Mouse (Mus musculus) heart, embryonic 14.5 days (tissue): Measurements from ENCODE around the gene Alox5ap. TPM values are rescaled to one million over a fixed set of nuclear protein-coding genes. Genes with fewer than 3 reads are reported as not detected.
A peak's percentile ranks its signal among the peaks of the same experiment; 100 is the strongest.

Source experiments
- ATAC-seq: fragments of 200-750 bp; cut with Nextera tagmentation; 2 replicates; pipeline ENCODE4 v1.8.0; 2017; ENCODE audit warnings: low read depth, moderate TSS enrichment; ENCODE audit not compliant: insufficient number of reproducible peaks, insufficient read depth, low FRiP score
- H3K27ac ChIP-seq, 2 experiments: fragments of 200-500 bp in 1 of 2; fragments of 300-500 bp in 1 of 2; sonication (generic) in 1 of 2; replicated peaks in 1 of 2; 2 replicates each; pipeline ENCODE4 v1.5.1; 2012 to 2014; ENCODE audit warnings: low read depth in 2 of 2, low read length in 2 of 2, control low read depth in 1 of 2, mild to moderate bottlenecking in 1 of 2, mixed read lengths in 1 of 2; ENCODE audit not compliant: control insufficient read depth in 1 of 2, insufficient read depth in 1 of 2
- H3K27me3 ChIP-seq: fragments of 300-500 bp; sonication (generic); 2 replicates; pipeline ENCODE4 v1.6.1; 2014; ENCODE audit warnings: mild to moderate bottlenecking, low read length, control low read depth; ENCODE audit not compliant: control insufficient read depth, insufficient read depth
- H3K36me3 ChIP-seq: fragments of 300-500 bp; sonication (generic); 2 replicates; pipeline ENCODE4 v1.6.1; 2014; ENCODE audit warnings: mild to moderate bottlenecking, control low read depth, low read length, mixed read lengths; ENCODE audit not compliant: control insufficient read depth, insufficient read depth
- H3K4me1 ChIP-seq, 2 experiments: fragments of 200-500 bp in 1 of 2; fragments of 300-500 bp in 1 of 2; sonication (generic) in 1 of 2; 2 replicates each; pipeline ENCODE4 v1.6.1; 2012 to 2014; ENCODE audit warnings: low read length in 2 of 2, control low read depth in 1 of 2, mixed read lengths in 1 of 2; ENCODE audit not compliant: control insufficient read depth in 2 of 2, insufficient read depth in 2 of 2
- H3K4me2 ChIP-seq: fragments of 300-500 bp; sonication (generic); 2 replicates; pipeline ENCODE4 v1.6.1; 2014; ENCODE audit warnings: mild to moderate bottlenecking, low read length
- H3K4me3 ChIP-seq, 2 experiments: fragments of 200-500 bp in 1 of 2; fragments of 300-500 bp in 1 of 2; sonication (generic) in 1 of 2; 2 replicates each; pipeline ENCODE4 v1.5.1; 2012 to 2014; ENCODE audit warnings: low read length in 2 of 2, mild to moderate bottlenecking in 2 of 2, control low read depth in 1 of 2, low read depth in 1 of 2, moderate library complexity in 1 of 2; ENCODE audit not compliant: control insufficient read depth in 1 of 2, insufficient read depth in 1 of 2
- H3K9ac ChIP-seq: fragments of 300-500 bp; sonication (generic); 2 replicates; pipeline ENCODE4 v1.6.1; 2014; ENCODE audit warnings: mild to moderate bottlenecking, low read length
- H3K9me3 ChIP-seq: fragments of 300-500 bp; sonication (generic); 2 replicates; pipeline ENCODE4 v1.6.1; 2016; ENCODE audit warnings: low read length, control low read depth; ENCODE audit not compliant: control insufficient read depth
- WGBS: fragments of 180-500 bp; shearing (Covaris S2); extraction: QIAGEN DNeasy Blood & Tissue Kit; methylation state at CpG from one replicate; pipeline ENCODE4 v1.1.7; 2014; 5-methylcytosine and 5-hydroxymethylcytosine counted together
- polyA plus RNA-seq: library from polyadenylated mRNA; unstranded; fragments of >200 nt; fragmentation: Nextera tagmentation; extraction: Ambion mirVana; gene quantifications from 2 replicates; pipeline ENCODE4 v1.2.1, GENCODE M21; 2014

Alox5ap gene
- polyA plus RNA-seq, 1 experiment from 2014 or later = 7.2 TPM

GRCm38 (mm10) chr5:149329098-149329887, 64.7 kb downstream of the Alox5ap start:
- Histone ChIP-seq H3K9me3 (no peaks in the 10 kb centered on the region), H3K4me1 (peaks cover 10 to 11% of the 10 kb centered on the region in 2 experiments; a peak in 3 of 4 replicates), H3K4me2 (no peak overlapping the region), H3K4me3 (no peak overlapping the region), H3K27ac (no peak overlapping the region), H3K9ac (no peak overlapping the region), H3K27me3 (no peaks in the 10 kb centered on the region), H3K36me3 (no peaks in the 10 kb centered on the region)
- 57% methylated on average over 12 of the region's 12 CpGs for WGBS
- no peak for ATAC-seq

- Histone ChIP-seq H3K27me3 (no peaks in the 10 kb centered on the region), H3K4me2 (no peak overlapping the region), H3K9ac (no peak overlapping the region), H3K4me3 (no peak overlapping the region), H3K4me1 (peaks cover 5 to 8% of the 10 kb centered on the region in 2 experiments; a peak in 2 of 4 replicates), H3K9me3 (no peaks in the 10 kb centered on the region), H3K36me3 (no peaks in the 10 kb centered on the region), H3K27ac (no peak overlapping the region)
- 16% methylated on average over 1 of the region's 1 CpGs for WGBS
- ATAC-seq = no peak
Measured at GRCm38 (mm10) chr5:149330601-149331000, 66.0 kb downstream of the Alox5ap start.

GRCm38 (mm10) chr5:149331407-149332143, 67.0 kb downstream of the Alox5ap start:
- no peaks in the 10 kb centered on the region for H3K36me3 ChIP-seq
- H3K4me2 ChIP-seq = no peak overlapping the region
- 45% methylated on average over 10 of the region's 10 CpGs for WGBS
- H3K4me3 ChIP-seq = no peak overlapping the region
- ATAC-seq = no peak
- no peaks in the 10 kb centered on the region for H3K9me3 ChIP-seq
- peaks cover 5 to 8% of the 10 kb centered on the region in 2 experiments; a peak in 2 of 4 replicates for H3K4me1 ChIP-seq
- H3K27ac ChIP-seq = peak overlapping the region in 1 of 2 experiments; percentile 8; a peak in 1 of 4 replicates
- no peak overlapping the region for H3K9ac ChIP-seq
- no peaks in the 10 kb centered on the region for H3K27me3 ChIP-seq

GRCm38 (mm10) chr5:149332787-149333186, 68.2 kb downstream of the Alox5ap start:
- no peak overlapping the region for H3K9ac ChIP-seq
- WGBS = 89% methylated on average over 4 of the region's 4 CpGs

GRCm38 (mm10) chr5:149333941-149334698, 69.6 kb downstream of the Alox5ap start:
- ATAC-seq = no peak
- WGBS = 87% methylated on average over 8 of the region's 8 CpGs
- no peaks in the 10 kb centered on the region for H3K27me3 ChIP-seq
- no peak overlapping the region for H3K4me3 ChIP-seq
- H3K27ac ChIP-seq = no peak overlapping the region
- peaks cover 15 to 18% of the 10 kb centered on the region in 2 experiments for H3K4me1 ChIP-seq
- H3K4me2 ChIP-seq = no peak overlapping the region
- H3K9ac ChIP-seq = no peak overlapping the region
- H3K9me3 ChIP-seq = no peaks in the 10 kb centered on the region
- H3K36me3 ChIP-seq = no peaks in the 10 kb centered on the region

More at GRCm38 (mm10) chr5:149332787-149333186, 68.2 kb downstream of the Alox5ap start:
- ATAC-seq = no peak
- Histone ChIP-seq H3K27me3 (no peaks in the 10 kb centered on the region), H3K9me3 (no peaks in the 10 kb centered on the region), H3K4me1 (peaks cover 7 to 8% of the 10 kb centered on the region in 2 experiments; a peak in 2 of 4 replicates), H3K4me2 (no peak overlapping the region), H3K36me3 (no peaks in the 10 kb centered on the region), H3K27ac (no peak overlapping the region), H3K4me3 (no peak overlapping the region)

- Histone ChIP-seq H3K27ac (no peak overlapping the region), H3K4me2 (no peak overlapping the region), H3K9ac (no peak overlapping the region), H3K9me3 (no peaks in the 10 kb centered on the region), H3K36me3 (no peaks in the 10 kb centered on the region), H3K4me1 (peaks cover 18 to 21% of the 10 kb centered on the region in 2 experiments), H3K27me3 (no peaks in the 10 kb centered on the region), H3K4me3 (no peak overlapping the region)
- WGBS = 91% methylated on average over 12 of the region's 12 CpGs
- ATAC-seq = no peak
Measured at GRCm38 (mm10) chr5:149335009-149335408, 70.4 kb downstream of the Alox5ap start.

GRCm38 (mm10) chr5:149335563-149336238, 71.1 kb downstream of the Alox5ap start:
- H3K4me1 ChIP-seq = peaks cover 18 to 21% of the 10 kb centered on the region in 2 experiments
- no peaks in the 10 kb centered on the region for H3K27me3 ChIP-seq
- H3K4me3 ChIP-seq = no peak overlapping the region
- WGBS = 49% methylated on average over 21 of the region's 21 CpGs
- H3K9ac ChIP-seq = no peak overlapping the region
- ATAC-seq = no peak
- H3K36me3 ChIP-seq = no peaks in the 10 kb centered on the region
- no peak overlapping the region for H3K4me2 ChIP-seq
- H3K27ac ChIP-seq = no peak overlapping the region
- H3K9me3 ChIP-seq = no peaks in the 10 kb centered on the region
